Mouse (Mus musculus): ENCODE measurements around the gene Des. TPM values are rescaled to one million over a fixed set of nuclear protein-coding genes. Genes with fewer than 3 reads are reported as not detected.
A peak's percentile ranks its signal among the peaks of the same experiment; 100 is the strongest.

The Des gene
- 469 and 480 TPM in 2 replicates for polyA plus RNA-seq (2015; fragmentation: Nextera tagmentation; extraction: Ambion mirVana)

- H3K4me1 ChIP-seq (ENCODE audit: control insufficient read depth, insufficient read depth, low read length): peaks cover 42% of the 10 kb centered on the region
Observed at GRCm38 (mm10) chr1:75360112-75361031, at the start of gene Des. TSS of gene Des (plus strand) at chr1:75360329.

DNA sequence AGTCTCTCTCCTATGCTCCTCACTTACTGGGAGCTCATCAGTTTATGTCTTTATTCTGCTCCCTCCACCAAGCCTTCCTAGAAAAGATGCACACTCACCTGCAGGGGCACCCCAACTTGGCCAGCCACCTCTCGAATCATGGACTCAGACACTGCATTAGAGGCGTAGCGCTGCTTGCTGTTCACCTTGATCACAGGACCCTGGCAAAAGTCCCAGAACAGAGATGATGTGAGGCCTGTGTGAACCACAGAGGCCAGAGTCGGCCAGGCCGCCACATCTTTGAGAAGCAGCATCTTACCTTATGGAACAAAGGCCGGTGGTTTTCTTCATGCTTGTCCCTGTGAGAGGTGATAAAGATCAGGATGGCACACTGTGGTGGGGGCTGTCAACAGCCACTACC lies 48.4 kb upstream of the Des start:
- H3K4me3 ChIP-seq (ENCODE audit: low read length): no peak overlapping the region
- H3K4me1 ChIP-seq (ENCODE audit: control insufficient read depth, insufficient read depth, low read length): peaks cover 6% of the 10 kb centered on the region
- peaks cover 47% of the 10 kb centered on the region for H3K36me3 ChIP-seq (ENCODE audit: control insufficient read depth, insufficient read depth)
- H3K27me3 ChIP-seq (ENCODE audit: control insufficient read depth, insufficient read depth, low read length): no peaks in the 10 kb centered on the region
- H3K9me3 ChIP-seq (replicated peaks; ENCODE audit: control insufficient read depth, low read length): no peaks in the 10 kb centered on the region
- no peak overlapping the region for H3K27ac ChIP-seq (ENCODE audit: low read length)
- no peak overlapping the region for H3K4me2 ChIP-seq (ENCODE audit: low read depth, low read length)
- 89% methylated on average over 6 of the region's 6 CpGs for WGBS
- ATAC-seq (replicated peaks; ENCODE audit: extremely low read depth, insufficient read depth, low FRiP score): no peak
- H3K9ac ChIP-seq (ENCODE audit: low read length): no peak overlapping the region

More at GRCm38 (mm10) chr1:75360112-75361031, at the start of gene Des:
- Histone ChIP-seq H3K4me3 (ENCODE audit: low read length) (peak within 1 kb of the TSS; percentile 56), H3K27ac (ENCODE audit: low read length) (peak within 1 kb of the TSS; percentile 96), H3K27me3 (ENCODE audit: control insufficient read depth, insufficient read depth, low read length) (peaks cover 7% of the 10 kb centered on the region; the same call in 1 of the 2 replicates), H3K36me3 (ENCODE audit: control insufficient read depth, insufficient read depth) (peaks cover 17% of the 10 kb centered on the region), H3K4me2 (ENCODE audit: low read depth, low read length) (peak within 1 kb of the TSS; percentile 63), H3K9me3 (replicated peaks; ENCODE audit: control insufficient read depth, low read length) (no peaks in the 10 kb centered on the region), H3K9ac (ENCODE audit: low read length) (peak within 1 kb of the TSS; percentile 78)
- peak; percentile 85 for ATAC-seq (replicated peaks; ENCODE audit: extremely low read depth, insufficient read depth, low FRiP score)
- WGBS: under 1% methylated on average over 80 of the region's 80 CpGs

DNA sequence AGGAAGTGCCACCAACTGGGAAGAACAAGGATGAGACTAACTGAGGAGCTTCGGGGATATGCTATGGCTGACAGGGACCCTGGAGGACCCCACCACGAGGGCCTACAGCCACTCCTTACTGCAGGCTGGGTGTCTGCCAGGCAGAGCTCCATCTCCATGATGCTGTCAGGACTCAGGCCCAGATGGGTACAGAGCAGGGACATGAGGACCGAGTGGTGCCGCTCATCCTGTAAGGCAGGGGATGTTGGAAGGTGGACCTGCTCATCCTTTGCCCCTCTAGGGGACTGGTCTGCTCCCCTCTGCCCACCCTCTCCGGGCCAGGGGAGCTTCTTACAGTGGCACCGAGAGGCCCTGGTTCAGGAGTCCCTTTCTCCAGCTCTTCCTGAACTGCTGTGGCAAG lies 45.1 kb upstream of the Des start:
- Histone ChIP-seq H3K27ac (ENCODE audit: low read length) (no peak overlapping the region), H3K36me3 (ENCODE audit: control insufficient read depth, insufficient read depth) (peaks cover 28% of the 10 kb centered on the region), H3K4me3 (ENCODE audit: low read length) (no peak overlapping the region), H3K9me3 (replicated peaks; ENCODE audit: control insufficient read depth, low read length) (no peaks in the 10 kb centered on the region), H3K4me1 (ENCODE audit: control insufficient read depth, insufficient read depth, low read length) (peaks cover 8% of the 10 kb centered on the region), H3K27me3 (ENCODE audit: control insufficient read depth, insufficient read depth, low read length) (no peaks in the 10 kb centered on the region), H3K4me2 (ENCODE audit: low read depth, low read length) (no peak overlapping the region), H3K9ac (ENCODE audit: low read length) (no peak overlapping the region)
- no peak for ATAC-seq (replicated peaks; ENCODE audit: extremely low read depth, insufficient read depth, low FRiP score)
- 92% methylated on average over 6 of the region's 6 CpGs for WGBS

GRCm38 (mm10) chr1:75315456-75316365 lies 44.4 kb upstream of the Des start:
- peaks cover 8% of the 10 kb centered on the region for H3K4me1 ChIP-seq (ENCODE audit: control insufficient read depth, insufficient read depth, low read length)
- H3K27ac ChIP-seq (ENCODE audit: low read length): no peak overlapping the region
- H3K4me3 ChIP-seq (ENCODE audit: low read length): peak overlapping the region; percentile 86
- no peaks in the 10 kb centered on the region for H3K27me3 ChIP-seq (ENCODE audit: control insufficient read depth, insufficient read depth, low read length)
- H3K9me3 ChIP-seq (replicated peaks; ENCODE audit: control insufficient read depth, low read length): no peaks in the 10 kb centered on the region
- 80% methylated on average over 29 of the region's 29 CpGs for WGBS
- no peak for ATAC-seq (replicated peaks; ENCODE audit: extremely low read depth, insufficient read depth, low FRiP score)
- peaks cover 26% of the 10 kb centered on the region for H3K36me3 ChIP-seq (ENCODE audit: control insufficient read depth, insufficient read depth)
- H3K9ac ChIP-seq (ENCODE audit: low read length): peak overlapping the region; percentile 90
- peak overlapping the region; percentile 80 for H3K4me2 ChIP-seq (ENCODE audit: low read depth, low read length)

DNA sequence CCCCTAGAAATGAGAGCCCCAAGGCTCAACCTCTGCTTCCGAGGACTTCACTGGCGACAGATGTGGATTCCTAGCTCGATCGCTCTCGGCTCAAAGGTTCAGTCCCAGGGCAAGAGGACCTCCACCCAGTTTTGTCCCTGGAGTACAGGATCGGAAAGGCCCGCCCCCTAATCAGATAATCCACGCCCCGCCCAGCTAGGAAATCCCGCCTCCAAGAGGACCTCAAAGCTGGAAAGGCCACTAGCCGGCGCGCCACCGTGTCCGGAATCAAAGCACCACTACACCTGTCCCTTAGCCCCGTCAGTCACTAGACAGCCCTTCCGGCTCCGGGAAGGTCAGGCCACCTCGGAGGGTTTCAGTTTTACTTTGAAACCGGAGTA lies 43.3 kb upstream of the Des start:
- WGBS: under 1% methylated on average over 20 of the region's 20 CpGs
- peak; percentile 28 for ATAC-seq (replicated peaks; ENCODE audit: extremely low read depth, insufficient read depth, low FRiP score)
- peak overlapping the region; percentile 96 for H3K27ac ChIP-seq (ENCODE audit: low read length)
- H3K4me3 ChIP-seq (ENCODE audit: low read length): peak overlapping the region; percentile 86
- H3K36me3 ChIP-seq (ENCODE audit: control insufficient read depth, insufficient read depth): peaks cover 21% of the 10 kb centered on the region
- H3K9me3 ChIP-seq (replicated peaks; ENCODE audit: control insufficient read depth, low read length): no peaks in the 10 kb centered on the region
- peaks cover 8% of the 10 kb centered on the region for H3K4me1 ChIP-seq (ENCODE audit: control insufficient read depth, insufficient read depth, low read length)
- H3K4me2 ChIP-seq (ENCODE audit: low read depth, low read length): peak overlapping the region; percentile 80
- peak overlapping the region; percentile 90 for H3K9ac ChIP-seq (ENCODE audit: low read length)
- H3K27me3 ChIP-seq (ENCODE audit: control insufficient read depth, insufficient read depth, low read length): no peaks in the 10 kb centered on the region

GRCm38 (mm10) chr1:75317241-75318201 lies 42.6 kb upstream of the Des start, which contains the start of gene Dnpep:
TSS of gene Dnpep (minus strand) at chr1:75317990.
- under 1% methylated on average over 85 of the region's 92 CpGs for WGBS
- H3K9ac ChIP-seq (ENCODE audit: low read length): peak within 1 kb of the TSS; percentile 90
- H3K9me3 ChIP-seq (replicated peaks; ENCODE audit: control insufficient read depth, low read length): no peaks in the 10 kb centered on the region
- H3K4me1 ChIP-seq (ENCODE audit: control insufficient read depth, insufficient read depth, low read length): peaks cover 8% of the 10 kb centered on the region
- peak within 1 kb of the TSS; percentile 86 for H3K4me3 ChIP-seq (ENCODE audit: low read length)
- peaks cover 21% of the 10 kb centered on the region for H3K36me3 ChIP-seq (ENCODE audit: control insufficient read depth, insufficient read depth)
- ATAC-seq (replicated peaks; ENCODE audit: extremely low read depth, insufficient read depth, low FRiP score): peak; percentile 96
- no peaks in the 10 kb centered on the region for H3K27me3 ChIP-seq (ENCODE audit: control insufficient read depth, insufficient read depth, low read length)
- H3K27ac ChIP-seq (ENCODE audit: low read length): peak within 1 kb of the TSS; percentile 96
- peak within 1 kb of the TSS; percentile 80 for H3K4me2 ChIP-seq (ENCODE audit: low read depth, low read length)

- H3K4me1 ChIP-seq (ENCODE audit: control insufficient read depth, insufficient read depth, low read length): peaks cover 8% of the 10 kb centered on the region
- H3K27me3 ChIP-seq (ENCODE audit: control insufficient read depth, insufficient read depth, low read length): no peaks in the 10 kb centered on the region
- no peak for ATAC-seq (replicated peaks; ENCODE audit: extremely low read depth, insufficient read depth, low FRiP score)
- peak overlapping the region; percentile 50 for H3K4me2 ChIP-seq (ENCODE audit: low read depth, low read length)
- H3K9ac ChIP-seq (ENCODE audit: low read length): peak overlapping the region; percentile 45
- H3K9me3 ChIP-seq (replicated peaks; ENCODE audit: control insufficient read depth, low read length): no peaks in the 10 kb centered on the region
- H3K36me3 ChIP-seq (ENCODE audit: control insufficient read depth, insufficient read depth): peaks cover 14% of the 10 kb centered on the region
- H3K27ac ChIP-seq (ENCODE audit: low read length): peak overlapping the region; percentile 40
- WGBS: 59% methylated on average over 3 of the region's 3 CpGs
- H3K4me3 ChIP-seq (ENCODE audit: low read length): peak overlapping the region; percentile 29
Observed at GRCm38 (mm10) chr1:75318301-75318700, 41.8 kb upstream of the Des start.

GRCm38 (mm10) chr1:75318736-75319135 lies 41.4 kb upstream of the Des start:
- Histone ChIP-seq H3K4me2 (ENCODE audit: low read depth, low read length) (no peak overlapping the region), H3K4me1 (ENCODE audit: control insufficient read depth, insufficient read depth, low read length) (peaks cover 8% of the 10 kb centered on the region), H3K36me3 (ENCODE audit: control insufficient read depth, insufficient read depth) (peaks cover 10% of the 10 kb centered on the region), H3K9me3 (replicated peaks; ENCODE audit: control insufficient read depth, low read length) (no peaks in the 10 kb centered on the region), H3K4me3 (ENCODE audit: low read length) (no peak overlapping the region), H3K27me3 (ENCODE audit: control insufficient read depth, insufficient read depth, low read length) (no peaks in the 10 kb centered on the region), H3K9ac (ENCODE audit: low read length) (no peak overlapping the region), H3K27ac (ENCODE audit: low read length) (no peak overlapping the region)
- no peak for ATAC-seq (replicated peaks; ENCODE audit: extremely low read depth, insufficient read depth, low FRiP score)
- 82% methylated on average over 4 of the region's 4 CpGs for WGBS
